Mouse (Mus musculus) midbrain, embryonic 16.5 days (tissue): ENCODE measurements around the gene Fam149b. TPM values are rescaled to one million over a fixed set of nuclear protein-coding genes. Genes with fewer than 3 reads are reported as not detected.

Experiments
- ATAC-seq: fragments of 200-750 bp; cut with Nextera tagmentation; 2 replicates; pipeline ENCODE4 v1.8.0; 2017; ENCODE audit warnings: moderate TSS enrichment
- H3K27ac ChIP-seq: fragments of 300-500 bp; sonication (generic); 2 replicates; pipeline ENCODE4 v1.5.1; 2014; ENCODE audit warnings: mild to moderate bottlenecking, low read length, mixed read lengths
- H3K27me3 ChIP-seq: fragments of 300-500 bp; sonication (generic); 2 replicates; pipeline ENCODE4 v1.6.1; 2014; ENCODE audit warnings: low read depth, low read length, mixed read lengths; ENCODE audit not compliant: control insufficient read depth, insufficient read depth
- H3K36me3 ChIP-seq: fragments of 300-500 bp; sonication (generic); 2 replicates; pipeline ENCODE4 v1.6.1; 2014; ENCODE audit warnings: mild to moderate bottlenecking, low read length, moderate library complexity, mixed read lengths; ENCODE audit not compliant: control insufficient read depth, insufficient read depth
- H3K4me1 ChIP-seq: fragments of 300-500 bp; sonication (generic); 2 replicates; pipeline ENCODE4 v1.6.1; 2014; ENCODE audit warnings: mild to moderate bottlenecking, low read length, mixed read lengths; ENCODE audit not compliant: control insufficient read depth, insufficient read depth
- H3K4me2 ChIP-seq: fragments of 300-500 bp; sonication (generic); 2 replicates; pipeline ENCODE4 v1.6.1; 2014; ENCODE audit warnings: mild to moderate bottlenecking, low read length, mixed read lengths
- H3K4me3 ChIP-seq: fragments of 300-500 bp; sonication (generic); 2 replicates; pipeline ENCODE4 v1.5.1; 2014; ENCODE audit warnings: low read depth, mild to moderate bottlenecking, low read length, moderate library complexity, mixed read lengths
- H3K9ac ChIP-seq: fragments of 300-500 bp; sonication (generic); 2 replicates; pipeline ENCODE4 v1.6.1; 2014; ENCODE audit warnings: low read depth, low read length, mixed read lengths
- H3K9me3 ChIP-seq: fragments of 300-500 bp; sonication (generic); replicated peaks from 2 replicates; pipeline ENCODE4 v1.6.1; 2014; ENCODE audit warnings: mild to moderate bottlenecking, low read length, mixed read lengths; ENCODE audit not compliant: control insufficient read depth, poor library complexity, severe bottlenecking
- WGBS: fragments of 180-500 bp; shearing (Covaris S2); extraction: QIAGEN DNeasy Blood & Tissue Kit; methylation state at CpG from one replicate; pipeline ENCODE4 v1.1.7; 2014; 5-methylcytosine and 5-hydroxymethylcytosine counted together
- polyA plus RNA-seq: library from polyadenylated mRNA; unstranded; fragments of >200 nt; fragmentation: Nextera tagmentation; extraction: Ambion mirVana; gene quantifications from 2 replicates; pipeline ENCODE4 v1.2.1, GENCODE M21; 2015

The Fam149b gene
- polyA plus RNA-seq, 1 experiment from 2014 or later: 40.6 TPM

GRCm38 (mm10) chr14:20400071-20400470 lies 52.1 kb downstream of the Fam149b start:
- Histone ChIP-seq H3K27me3 (no peaks in the 10 kb centered on the region), H3K4me3 (no peak overlapping the region), H3K4me2 (no peak overlapping the region), H3K9ac (no peak overlapping the region), H3K27ac (no peak overlapping the region), H3K9me3 (no peaks in the 10 kb centered on the region), H3K36me3 (no peaks in the 10 kb centered on the region), H3K4me1 (no peaks in the 10 kb centered on the region)
- no peak for ATAC-seq
- WGBS: 57% methylated on average over 1 of the region's 1 CpGs

- Histone ChIP-seq H3K4me2 (no peak overlapping the region), H3K27ac (no peak overlapping the region), H3K36me3 (no peaks in the 10 kb centered on the region), H3K4me3 (no peak overlapping the region), H3K9me3 (no peaks in the 10 kb centered on the region), H3K9ac (no peak overlapping the region), H3K4me1 (no peaks in the 10 kb centered on the region), H3K27me3 (no peaks in the 10 kb centered on the region)
- 78% methylated on average over 7 of the region's 7 CpGs for WGBS
- no peak for ATAC-seq
Observed at GRCm38 (mm10) chr14:20422257-20422656, 74.3 kb downstream of the Fam149b start.

- Histone ChIP-seq H3K9ac (no peak overlapping the region), H3K4me3 (no peak overlapping the region), H3K27ac (no peak overlapping the region), H3K4me1 (no peaks in the 10 kb centered on the region), H3K9me3 (no peaks in the 10 kb centered on the region), H3K27me3 (no peaks in the 10 kb centered on the region), H3K4me2 (no peak overlapping the region), H3K36me3 (no peaks in the 10 kb centered on the region)
- WGBS: 89% methylated on average over 6 of the region's 6 CpGs
- no peak for ATAC-seq
Observed at GRCm38 (mm10) chr14:20423046-20423445, 75.1 kb downstream of the Fam149b start.

- 30% methylated on average over 1 of the region's 1 CpGs for WGBS
- Histone ChIP-seq H3K4me3 (no peak overlapping the region), H3K27me3 (no peaks in the 10 kb centered on the region), H3K4me2 (no peak overlapping the region), H3K27ac (no peak overlapping the region), H3K4me1 (no peaks in the 10 kb centered on the region), H3K9me3 (no peaks in the 10 kb centered on the region), H3K36me3 (no peaks in the 10 kb centered on the region), H3K9ac (no peak overlapping the region)
- no peak for ATAC-seq
Observed at GRCm38 (mm10) chr14:20428593-20428992, 80.6 kb downstream of the Fam149b start.

GRCm38 (mm10) chr14:20429833-20430232 lies 81.9 kb downstream of the Fam149b start:
- H3K27ac ChIP-seq: no peak overlapping the region
- H3K4me3 ChIP-seq: no peak overlapping the region
- H3K36me3 ChIP-seq: no peaks in the 10 kb centered on the region
- no peak for ATAC-seq
- H3K4me2 ChIP-seq: no peak overlapping the region
- no peaks in the 10 kb centered on the region for H3K9me3 ChIP-seq
- no peak overlapping the region for H3K9ac ChIP-seq
- no peaks in the 10 kb centered on the region for H3K4me1 ChIP-seq
- no peaks in the 10 kb centered on the region for H3K27me3 ChIP-seq
- 70% methylated on average over 1 of the region's 1 CpGs for WGBS

- H3K36me3 ChIP-seq: no peaks in the 10 kb centered on the region
- H3K27me3 ChIP-seq: no peaks in the 10 kb centered on the region
- H3K4me2 ChIP-seq: no peak overlapping the region
- ATAC-seq: no peak
- H3K9ac ChIP-seq: no peak overlapping the region
- H3K4me1 ChIP-seq: no peaks in the 10 kb centered on the region
- no peak overlapping the region for H3K4me3 ChIP-seq
- no peaks in the 10 kb centered on the region for H3K9me3 ChIP-seq
- 85% methylated on average over 6 of the region's 6 CpGs for WGBS
- no peak overlapping the region for H3K27ac ChIP-seq
Observed at GRCm38 (mm10) chr14:20431726-20432125, 83.8 kb downstream of the Fam149b start.

- ATAC-seq: no peak
- Histone ChIP-seq H3K27me3 (no peaks in the 10 kb centered on the region), H3K9me3 (no peaks in the 10 kb centered on the region), H3K36me3 (no peaks in the 10 kb centered on the region), H3K4me1 (no peaks in the 10 kb centered on the region), H3K4me3 (no peak overlapping the region), H3K4me2 (no peak overlapping the region), H3K9ac (no peak overlapping the region), H3K27ac (no peak overlapping the region)
- WGBS: 92% methylated on average over 4 of the region's 4 CpGs
Observed at GRCm38 (mm10) chr14:20432420-20432819, 84.5 kb downstream of the Fam149b start.

Other genes with a start within 250 kb of the Fam149b start
- 11.6 and 12.6 TPM in 2 replicates for gene Saysd1, start 209.6 kb upstream of the Fam149b start, polyA plus RNA-seq
- 0.70 and 0.85 TPM in 2 replicates for gene Kcnk5, start 166.4 kb upstream of the Fam149b start, polyA plus RNA-seq
- not detected in 2 replicates for gene Kcnk16, start 79.0 kb upstream of the Fam149b start, polyA plus RNA-seq
- gene Nudt13, start 53.5 kb upstream of the Fam149b start, polyA plus RNA-seq: 13.9 and 16.3 TPM in 2 replicates
- gene Ecd, start within 50 bp of the Fam149b start, polyA plus RNA-seq: 47.9 and 49.1 TPM in 2 replicates
- 123 and 124 TPM in 2 replicates for gene Dnajc9, start 40.7 kb downstream of the Fam149b start, polyA plus RNA-seq
- gene Mrps16, start 45.5 kb downstream of the Fam149b start, polyA plus RNA-seq: 58.7 and 61.5 TPM in 2 replicates
- gene Cfap70, start 104.1 kb downstream of the Fam149b start, polyA plus RNA-seq: 1.3 and 2.4 TPM in 2 replicates
- 13.1 and 16.1 TPM in 2 replicates for gene Anxa7, start 132.0 kb downstream of the Fam149b start, polyA plus RNA-seq
- gene Mss51, start 148.7 kb downstream of the Fam149b start, polyA plus RNA-seq: 0.26 and 0.45 TPM in 2 replicates
- gene Ppp3cb, start 198.4 kb downstream of the Fam149b start, polyA plus RNA-seq: 105 and 107 TPM in 2 replicates